Mouse (Mus musculus) C2C12 (cell line): ENCODE measurements at regions not wholly inside any gene's neighbourhood (a gene's known extent, or its start where the extent isn't known, plus 50 kb on each side); places are given as distances from the start of the nearest gene placed in this dataset.

Source experiments
- CEBPB ChIP-seq: IDR thresholded peaks from one replicate; pipeline ENCODE4 v1.6.1; 2011; ENCODE audit warnings: low read depth, mild to moderate bottlenecking, control low read depth, moderate library complexity
- CTCF ChIP-seq: IDR thresholded peaks from one replicate; pipeline ENCODE4 v1.5.1; 2011; ENCODE audit not compliant: control insufficient read depth, insufficient read depth, insufficient read length

DNA sequence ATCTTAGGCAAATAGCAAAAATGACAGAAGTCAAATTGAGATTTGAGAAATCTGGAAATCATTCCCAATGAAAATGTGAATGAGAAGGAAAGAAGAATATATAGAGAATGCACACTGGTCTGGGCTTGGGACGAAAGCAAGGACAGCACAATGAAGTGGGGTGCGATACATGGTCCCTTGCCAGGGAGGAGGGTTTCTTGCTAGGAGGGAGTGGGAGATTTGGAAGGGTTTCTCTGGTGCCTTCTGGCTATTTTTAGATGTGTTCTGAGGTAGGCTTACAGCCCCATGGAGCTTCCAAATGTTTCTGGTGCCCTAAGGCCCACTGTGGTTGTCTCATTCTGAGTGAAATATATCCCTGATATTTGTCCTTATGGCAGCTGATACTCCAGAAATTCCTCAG, 166.0 kb downstream of the Gm7489 start:
- TF ChIP-seq CTCF (no peak), CEBPB (no peak)
